Mouse (Mus musculus) spleen, adult 2 months (tissue): ENCODE data around the gene Marc1. TPM values are rescaled to one million over a fixed set of nuclear protein-coding genes. Genes with fewer than 3 reads are reported as not detected.

Experiments used
- DNase-seq, 2 experiments: peaks; one replicate each; pipeline versions ENCODE4 v3.0.0 to v3.0.0-alpha.2; 2012 to 2021; ENCODE audit warnings: low spot score in 2 of 2, low read depth in 1 of 2
- H3K27ac ChIP-seq: fragments of 200-500 bp; 2 replicates; pipeline ENCODE4 v1.5.1; 2012; ENCODE audit warnings: low read length, inconsistent platforms; ENCODE audit not compliant: insufficient read depth
- H3K27me3 ChIP-seq: fragments of 200-500 bp; 2 replicates; pipeline ENCODE4 v1.6.1; 2012; ENCODE audit warnings: mild to moderate bottlenecking, moderate library complexity, low read length, inconsistent platforms; ENCODE audit not compliant: control insufficient read depth, insufficient read depth
- H3K36me3 ChIP-seq: fragments of 200-500 bp; 2 replicates; pipeline ENCODE4 v1.6.1; 2012; ENCODE audit warnings: mild to moderate bottlenecking, low read length, inconsistent platforms; ENCODE audit not compliant: control insufficient read depth, insufficient read depth
- H3K4me1 ChIP-seq: fragments of 200-500 bp; 2 replicates; pipeline ENCODE4 v1.6.1; 2011; ENCODE audit warnings: inconsistent platforms; ENCODE audit not compliant: control insufficient read depth, insufficient read depth, insufficient read length
- H3K4me3 ChIP-seq: fragments of 200-500 bp; 2 replicates; pipeline ENCODE4 v1.5.1; 2011; ENCODE audit warnings: mild to moderate bottlenecking, inconsistent platforms; ENCODE audit not compliant: insufficient read depth, insufficient read length; ENCODE audit errors: extremely low read depth
- CTCF ChIP-seq: fragments of 200-500 bp; IDR thresholded peaks from 2 replicates; pipeline ENCODE4 v1.5.1; 2011; ENCODE audit warnings: mild to moderate bottlenecking, inconsistent platforms; ENCODE audit not compliant: insufficient read depth, insufficient read length, insufficient replicate concordance; ENCODE audit errors: extremely low read depth
- POLR2A ChIP-seq: fragments of 200-500 bp; IDR thresholded peaks from 2 replicates; pipeline ENCODE4 v1.6.1; 2011; ENCODE audit warnings: low read depth, low read length, inconsistent platforms
- WGBS: fragments of 180-500 bp; shearing (Covaris S2); methylation state at CpG from one replicate; pipeline ENCODE4 v1.1.7; 2018; 5-methylcytosine and 5-hydroxymethylcytosine counted together
- polyA plus RNA-seq: library from polyadenylated mRNA; depleted of rRNA; stranded (reverse); fragments of >200 nt; gene quantifications from 2 replicates; pipeline ENCODE4 v1.2.3, GENCODE M21; 2012; rRNA removed

Marc1 gene
- polyA plus RNA-seq, result 0.07 and 0.21 TPM in 2 replicates

DNA sequence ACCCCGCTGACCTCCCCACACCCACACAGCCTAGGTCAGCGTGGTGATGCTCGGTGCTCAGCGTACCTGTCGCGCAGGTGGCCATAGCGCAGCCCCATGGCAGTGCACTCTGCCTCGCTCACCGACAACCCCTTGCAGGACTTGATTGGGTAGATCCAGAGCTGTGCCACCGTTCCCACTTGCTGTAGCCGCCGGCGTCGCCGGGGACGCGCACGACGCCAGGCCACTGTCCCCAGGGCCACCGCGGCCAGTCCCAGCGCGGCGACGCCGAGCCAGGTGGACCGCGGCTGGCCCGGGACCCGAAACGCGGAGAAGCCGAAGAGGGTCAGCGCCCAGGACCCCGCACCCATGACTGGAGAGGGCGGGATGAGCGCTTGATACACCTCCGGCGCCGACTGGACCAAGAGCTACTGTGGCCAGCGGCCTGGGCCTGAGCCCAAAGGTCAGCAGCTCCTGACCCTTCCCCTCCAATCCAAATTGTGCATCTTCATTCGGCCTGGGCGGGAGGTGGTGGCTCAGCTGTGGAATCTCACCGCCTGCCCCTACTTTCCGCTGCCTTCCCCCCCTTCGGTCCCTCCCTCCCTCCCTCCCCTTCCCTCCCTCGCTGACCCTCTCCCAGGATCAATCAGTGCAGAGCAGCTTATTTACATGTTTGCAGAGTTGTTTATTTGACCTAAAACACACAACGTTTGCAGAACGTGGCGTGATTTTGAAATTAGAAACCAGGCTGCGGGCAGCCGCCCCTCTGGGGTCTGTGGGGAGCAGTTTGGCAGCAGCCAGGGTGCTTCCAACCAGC is at the start of gene Marc1:
TSS of gene Marc1 (minus strand) at position 534 of the 796 bp plus-strand sequence.
- Histone ChIP-seq H3K27me3 (no peaks in the 10 kb centered on the region), H3K4me3 (no peak within 1 kb of the TSS), H3K4me1 (no peaks in the 10 kb centered on the region; the same call in 1 of the 2 replicates), H3K27ac (no peak within 1 kb of the TSS), H3K36me3 (peaks cover 7% of the 10 kb centered on the region)
- no peak for TF ChIP-seq POLR2A
- TF ChIP-seq CTCF, result no peak
- DNase-seq, result no peak
- WGBS, result 36% methylated on average over 52 of the region's 52 CpGs

DNA sequence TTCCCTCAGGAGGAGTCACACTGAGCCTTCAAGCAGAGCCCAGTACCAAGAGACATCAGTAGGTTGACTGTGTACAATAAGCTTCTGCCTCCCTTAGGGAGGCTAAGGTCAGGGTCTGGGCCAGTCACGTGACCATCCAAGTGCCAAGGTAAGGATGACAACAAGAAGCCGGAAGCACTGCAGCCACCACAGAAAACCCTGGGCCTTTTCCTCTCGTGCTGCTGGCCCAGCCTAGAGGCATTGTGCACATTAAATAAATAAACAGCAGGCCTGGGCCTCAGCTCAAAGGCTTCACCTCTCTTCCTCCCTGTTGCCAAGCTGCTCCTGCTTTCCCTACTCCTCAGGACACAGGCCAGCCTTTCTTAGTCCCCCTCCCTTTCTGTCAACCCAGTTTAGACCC is 49.2 kb upstream of the Marc1 start:
- DNase-seq, result no peak
- TF ChIP-seq CTCF (no peak), POLR2A (no peak)
- H3K4me3 ChIP-seq, result no peak overlapping the region
- 72% methylated on average over 3 of the region's 3 CpGs for WGBS
- H3K27me3 ChIP-seq, result no peaks in the 10 kb centered on the region
- H3K36me3 ChIP-seq, result no peaks in the 10 kb centered on the region
- no peak overlapping the region for H3K27ac ChIP-seq
- H3K4me1 ChIP-seq, result no peaks in the 10 kb centered on the region

DNA sequence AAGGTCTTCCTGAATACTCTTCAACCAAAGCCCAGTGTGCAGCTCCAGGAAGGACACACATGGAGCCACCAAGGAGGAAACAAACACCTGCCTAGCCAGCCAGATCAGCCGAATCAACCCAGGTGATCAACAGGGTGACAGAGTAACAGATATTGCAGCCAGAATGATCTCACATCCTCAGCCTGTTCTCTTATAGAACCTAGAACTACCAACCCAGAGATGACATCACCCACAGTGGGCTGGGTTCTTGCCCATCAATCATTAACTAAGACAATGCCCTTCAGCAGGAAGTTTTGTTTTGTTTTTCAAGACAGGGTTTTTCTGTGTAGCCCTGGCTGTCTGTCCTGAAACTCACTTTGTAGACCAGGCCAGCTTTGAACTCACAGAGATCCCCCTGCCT is 47.1 kb upstream of the Marc1 start:
- H3K36me3 ChIP-seq, result no peaks in the 10 kb centered on the region
- no peak overlapping the region for H3K4me3 ChIP-seq
- H3K27me3 ChIP-seq, result no peaks in the 10 kb centered on the region
- 80% methylated on average over 1 of the region's 1 CpGs for WGBS
- no peaks in the 10 kb centered on the region; the same call in 1 of the 2 replicates for H3K4me1 ChIP-seq
- no peak overlapping the region for H3K27ac ChIP-seq
- no peak for TF ChIP-seq POLR2A
- no peak for TF ChIP-seq CTCF
- DNase-seq, result no peak

DNA sequence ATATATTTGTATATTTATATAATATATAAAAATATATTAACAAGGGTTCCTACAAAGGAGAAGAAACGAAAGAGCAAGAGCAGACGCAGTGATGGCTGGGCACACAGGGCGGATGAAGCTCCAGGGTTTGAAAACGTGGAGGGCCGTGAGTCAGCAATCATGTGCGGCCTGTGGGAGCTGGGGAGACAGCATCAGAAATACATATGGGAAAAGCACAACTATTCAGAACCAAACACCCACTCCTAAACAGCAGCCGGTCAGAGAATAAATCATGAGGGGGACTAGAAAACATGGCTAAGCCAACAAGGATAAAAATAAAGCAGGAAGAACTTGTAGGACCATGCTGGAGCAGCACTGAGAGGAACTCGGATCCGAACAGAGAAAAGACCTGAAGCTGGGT is 46.1 kb upstream of the Marc1 start:
- no peak overlapping the region for H3K4me3 ChIP-seq
- H3K27ac ChIP-seq, result no peak overlapping the region
- 89% methylated on average over 9 of the region's 9 CpGs for WGBS
- no peak for DNase-seq
- no peak for TF ChIP-seq CTCF
- no peak for TF ChIP-seq POLR2A
- no peaks in the 10 kb centered on the region; the same call in 1 of the 2 replicates for H3K4me1 ChIP-seq
- no peaks in the 10 kb centered on the region for H3K27me3 ChIP-seq
- H3K36me3 ChIP-seq, result no peaks in the 10 kb centered on the region

DNA sequence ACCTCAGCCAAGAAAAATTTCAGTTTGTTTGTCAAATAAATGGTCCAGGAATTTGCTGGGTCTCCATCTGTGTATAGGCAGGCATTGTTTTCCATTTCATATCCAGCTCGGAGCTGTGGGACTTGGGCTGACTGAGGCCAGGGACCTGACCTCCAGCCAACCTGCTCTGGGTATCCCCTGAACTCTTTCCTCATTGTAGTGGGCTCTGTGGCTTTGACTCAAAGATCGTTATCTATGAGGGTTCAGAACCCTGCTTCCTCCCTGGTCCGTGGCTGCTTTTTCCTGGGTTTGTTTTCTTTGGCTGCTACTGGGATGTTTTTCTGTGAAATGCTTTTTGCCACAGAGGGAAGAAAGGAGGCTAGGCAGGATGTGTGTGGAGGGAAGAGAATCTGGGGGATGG is 42.8 kb upstream of the Marc1 start:
- no peak for TF ChIP-seq POLR2A
- TF ChIP-seq CTCF, result no peak
- H3K27ac ChIP-seq, result no peak overlapping the region
- H3K4me3 ChIP-seq, result no peak overlapping the region
- H3K4me1 ChIP-seq, result no peaks in the 10 kb centered on the region; the same call in 1 of the 2 replicates
- no peaks in the 10 kb centered on the region for H3K36me3 ChIP-seq
- no peaks in the 10 kb centered on the region for H3K27me3 ChIP-seq
- no peak for DNase-seq
- WGBS, result 24% methylated on average over 3 of the region's 3 CpGs

DNA sequence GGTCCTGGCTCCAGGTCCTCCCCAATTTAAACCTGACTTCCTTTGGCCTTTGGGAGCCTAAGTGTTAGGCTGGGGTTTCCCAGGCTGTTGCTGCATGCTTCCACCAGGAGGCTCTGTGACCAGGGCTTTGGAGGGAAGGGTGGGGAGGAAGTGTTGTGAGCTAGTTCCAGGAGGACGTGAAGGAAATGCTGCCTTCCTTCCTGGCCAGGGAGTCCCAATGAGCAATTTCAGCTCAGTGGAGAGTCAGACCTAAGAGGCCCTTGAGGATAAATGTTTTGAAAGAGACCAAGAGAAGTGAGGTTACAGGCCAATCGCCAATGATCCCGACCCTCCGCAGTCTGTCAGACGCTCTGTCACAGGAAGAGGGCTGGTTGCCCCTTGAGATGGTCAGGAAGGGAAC is 42.2 kb upstream of the Marc1 start:
- Histone ChIP-seq H3K27ac (no peak overlapping the region; the same call in 1 of the 2 replicates), H3K4me3 (no peak overlapping the region), H3K36me3 (no peaks in the 10 kb centered on the region), H3K27me3 (no peaks in the 10 kb centered on the region), H3K4me1 (no peaks in the 10 kb centered on the region; the same call in 1 of the 2 replicates)
- TF ChIP-seq CTCF, result peak; percentile 32; the same call in 1 of the 2 replicates
- no peak for TF ChIP-seq POLR2A
- 10% methylated on average over 5 of the region's 5 CpGs for WGBS
- peak in 1 of 2 experiments; percentile 64 for DNase-seq
